Mouse (Mus musculus) hindbrain, embryonic 11.5 days (tissue): ENCODE data around the gene Prmt9. TPM values are rescaled to one million over a fixed set of nuclear protein-coding genes. Genes with fewer than 3 reads are reported as not detected.
A peak's percentile ranks its signal among the peaks of the same experiment; 100 is the strongest.

Experiments used
- ATAC-seq: fragments of 200-750 bp; cut with Nextera tagmentation; 2 replicates; pipeline ENCODE4 v1.8.0; 2017; ENCODE audit warnings: mild to moderate bottlenecking, moderate TSS enrichment, moderate library complexity; ENCODE audit not compliant: low FRiP score
- DNase-seq: peaks from one replicate; pipeline ENCODE4 v3.0.0-alpha.2; 2015; ENCODE audit warnings: low spot score
- H3K27ac ChIP-seq: fragments of 300-500 bp; sonication (generic); 2 replicates; pipeline ENCODE4 v1.5.1; 2014; ENCODE audit warnings: mild to moderate bottlenecking, low read depth, low read length
- H3K27me3 ChIP-seq: fragments of 300-500 bp; sonication (generic); 2 replicates; pipeline ENCODE4 v1.6.1; 2014; ENCODE audit warnings: mild to moderate bottlenecking, low read length, moderate library complexity, mixed read lengths; ENCODE audit not compliant: control insufficient read depth, insufficient read depth
- H3K36me3 ChIP-seq: fragments of 300-500 bp; sonication (generic); 2 replicates; pipeline ENCODE4 v1.6.1; 2014; ENCODE audit warnings: mild to moderate bottlenecking, low read length, moderate library complexity, mixed read lengths; ENCODE audit not compliant: control insufficient read depth, insufficient read depth
- H3K4me1 ChIP-seq: fragments of 300-500 bp; sonication (generic); replicated peaks from 2 replicates; pipeline ENCODE4 v1.6.1; 2014; ENCODE audit warnings: low read length, mixed read lengths; ENCODE audit not compliant: control insufficient read depth, insufficient read depth
- H3K4me2 ChIP-seq: fragments of 300-500 bp; sonication (generic); replicated peaks from 2 replicates; pipeline ENCODE4 v1.6.1; 2014; ENCODE audit warnings: mild to moderate bottlenecking, low read depth, low read length
- H3K4me3 ChIP-seq: fragments of 300-500 bp; sonication (generic); 2 replicates; pipeline ENCODE4 v1.5.1; 2014; ENCODE audit warnings: low read depth, low read length
- H3K9ac ChIP-seq: fragments of 300-500 bp; sonication (generic); 2 replicates; pipeline ENCODE4 v1.6.1; 2014; ENCODE audit warnings: low read depth, low read length
- H3K9me3 ChIP-seq: fragments of 300-500 bp; sonication (generic); 2 replicates; pipeline ENCODE4 v1.6.1; 2016; ENCODE audit warnings: low read length; ENCODE audit not compliant: control insufficient read depth
- WGBS: fragments of 180-500 bp; shearing (Covaris S2); extraction: QIAGEN DNeasy Blood & Tissue Kit; methylation state at CpG from one replicate; pipeline ENCODE4 v1.1.7; 2014; 5-methylcytosine and 5-hydroxymethylcytosine counted together
- polyA plus RNA-seq: library from polyadenylated mRNA; unstranded; fragments of >200 nt; fragmentation: Nextera tagmentation; extraction: Ambion mirVana; gene quantifications from 2 replicates; pipeline ENCODE4 v1.2.1, GENCODE M21; 2014

Prmt9 gene
- polyA plus RNA-seq, 1 experiment from 2014 or later: 22.7 TPM

DNA sequence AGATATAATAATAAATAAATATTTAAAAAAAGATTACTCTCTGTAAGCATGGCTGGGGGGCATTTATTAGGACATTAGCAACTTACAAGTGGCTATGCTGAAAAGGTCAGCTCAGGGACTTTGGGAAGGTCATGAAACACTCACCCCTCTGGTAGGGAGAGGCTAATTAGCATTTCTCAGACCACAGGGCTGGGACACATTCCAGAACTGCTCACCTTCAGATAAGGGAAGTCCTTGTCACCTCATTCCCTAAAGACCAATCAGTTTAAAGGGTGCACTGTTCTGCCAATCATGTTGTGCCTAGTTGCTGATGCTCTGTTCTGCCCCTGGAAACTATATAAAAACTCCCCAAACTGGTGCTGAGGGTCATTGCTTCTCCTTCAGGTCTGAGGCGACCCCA, 10.9 kb upstream of the Prmt9 start:
- Histone ChIP-seq H3K9ac (no peak overlapping the region), H3K9me3 (no peaks in the 10 kb centered on the region), H3K4me1 (no peaks in the 10 kb centered on the region), H3K27ac (no peak overlapping the region), H3K4me3 (no peak overlapping the region), H3K4me2 (no peak overlapping the region), H3K27me3 (no peaks in the 10 kb centered on the region), H3K36me3 (no peaks in the 10 kb centered on the region)
- WGBS: 84% methylated on average over 1 of the region's 1 CpGs
- DNase-seq (no peak), ATAC-seq (no peak)

DNA sequence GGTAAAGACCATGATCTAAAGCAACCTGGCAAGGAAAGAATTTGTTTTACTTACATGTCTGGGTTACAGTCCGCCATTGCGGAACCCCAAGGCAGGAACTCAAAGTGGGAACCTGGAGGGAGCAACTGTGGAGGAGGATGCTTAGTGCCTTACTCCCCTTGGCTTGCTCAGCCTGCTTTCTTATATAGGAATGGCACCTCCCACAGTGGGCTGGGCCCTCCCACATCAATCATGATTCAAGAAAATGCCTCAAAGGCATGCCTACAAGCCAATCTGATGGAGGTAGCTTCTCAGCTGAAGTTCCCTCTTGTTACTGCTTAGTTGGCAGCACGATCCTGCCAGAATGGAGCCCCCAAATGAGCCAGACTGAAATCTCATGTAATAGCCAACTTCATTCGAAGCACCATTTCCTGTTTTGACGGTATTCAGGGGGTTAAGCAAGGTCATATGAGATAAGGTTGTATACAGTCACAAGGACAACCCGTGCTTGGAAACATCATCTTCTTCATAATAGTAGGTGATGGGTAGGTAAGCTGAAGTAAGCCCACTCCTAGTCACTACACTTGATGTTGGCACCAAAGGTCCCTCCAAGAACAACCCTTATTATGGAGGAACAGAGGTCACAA, 5.9 kb upstream of the Prmt9 start:
- ATAC-seq (no peak), DNase-seq (no peak)
- Histone ChIP-seq H3K9ac (no peak overlapping the region), H3K4me2 (no peak overlapping the region), H3K4me1 (no peaks in the 10 kb centered on the region), H3K27me3 (no peaks in the 10 kb centered on the region), H3K36me3 (no peaks in the 10 kb centered on the region), H3K9me3 (no peaks in the 10 kb centered on the region), H3K4me3 (no peak overlapping the region), H3K27ac (no peak overlapping the region)
- 91% methylated on average over 6 of the region's 6 CpGs for WGBS

DNA sequence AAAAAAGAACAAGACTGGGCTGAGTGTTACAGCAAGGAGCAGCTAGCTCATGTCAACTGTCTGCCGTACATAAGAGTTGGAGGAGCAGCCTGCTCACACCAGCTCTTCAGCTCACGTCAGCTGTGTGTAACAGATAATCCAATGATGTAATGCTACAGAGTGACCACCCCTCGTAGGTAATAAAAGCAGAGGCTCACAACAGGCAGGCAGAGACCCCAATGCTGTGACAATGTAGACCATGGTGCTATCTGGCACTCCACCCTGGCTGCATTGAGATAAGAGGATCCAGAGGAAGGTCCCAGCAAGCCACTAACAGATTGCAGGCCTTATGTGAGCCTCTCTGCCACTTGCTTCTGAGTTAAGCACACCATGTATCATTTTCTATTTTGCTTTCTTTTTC, 4.8 kb upstream of the Prmt9 start:
- no peak overlapping the region for H3K9ac ChIP-seq
- no peaks in the 10 kb centered on the region for H3K27me3 ChIP-seq
- H3K4me2 ChIP-seq: no peak overlapping the region
- H3K36me3 ChIP-seq: no peaks in the 10 kb centered on the region
- DNase-seq (no peak), ATAC-seq (no peak)
- no peaks in the 10 kb centered on the region for H3K4me1 ChIP-seq
- H3K4me3 ChIP-seq: no peak overlapping the region
- WGBS: 80% methylated on average over 3 of the region's 3 CpGs
- no peaks in the 10 kb centered on the region for H3K9me3 ChIP-seq
- no peak overlapping the region for H3K27ac ChIP-seq

DNA sequence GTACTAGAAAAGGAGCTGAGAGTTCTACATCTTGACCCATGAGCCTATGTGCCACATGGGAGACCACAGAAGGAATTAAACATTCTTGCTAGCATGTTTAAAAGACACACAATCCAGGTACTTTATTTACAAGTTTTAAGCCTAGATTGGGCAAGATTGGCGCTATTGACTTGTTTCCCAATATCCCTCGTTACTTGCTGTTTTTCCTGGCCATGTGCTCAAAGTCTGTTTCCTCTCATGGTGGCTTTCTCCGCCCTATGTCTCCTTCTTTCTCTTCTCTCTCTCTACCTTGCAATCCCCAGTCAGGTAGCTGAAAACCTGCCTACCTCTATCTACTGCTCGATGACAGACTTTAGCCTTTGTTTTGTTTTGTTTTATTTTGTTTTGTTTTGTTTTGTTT, 3.6 kb upstream of the Prmt9 start:
- ATAC-seq: no peak
- 89% methylated on average over 4 of the region's 4 CpGs for WGBS

DNA sequence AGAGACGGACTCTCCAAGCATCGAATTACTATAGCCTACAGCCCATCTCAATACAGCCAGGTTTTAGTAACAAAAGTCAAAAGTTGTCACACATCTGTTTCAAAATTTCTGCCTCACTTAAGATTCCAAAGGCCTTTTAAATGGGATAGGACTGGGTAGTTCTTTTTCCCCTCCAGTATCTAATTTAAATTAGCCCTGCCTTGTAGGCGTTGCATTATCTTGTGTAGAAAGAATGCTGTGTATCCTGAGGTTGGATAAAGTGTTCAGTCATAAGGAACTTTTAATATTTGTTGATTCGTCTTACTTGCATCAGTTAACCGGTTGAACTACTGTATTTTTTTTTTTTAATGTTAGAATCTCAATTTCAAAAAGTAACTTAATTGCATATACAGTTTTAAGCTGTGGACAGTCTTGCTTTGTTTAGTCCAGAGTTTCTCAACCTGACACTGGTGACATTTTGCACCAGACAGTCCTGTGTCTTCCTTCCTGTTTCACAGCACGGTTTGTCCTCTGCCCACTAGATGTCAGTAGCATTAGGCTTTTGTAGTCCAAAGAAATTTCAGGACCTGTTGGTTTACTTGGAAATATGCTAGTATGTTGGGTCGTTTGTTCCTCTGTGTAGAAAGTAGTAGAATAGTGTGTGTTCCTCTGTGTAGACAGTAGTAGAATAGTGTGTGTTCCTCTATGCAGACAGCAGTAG, 834 bp downstream of the Prmt9 start:
- Histone ChIP-seq H3K27ac (no peak overlapping the region), H3K4me1 (no peaks in the 10 kb centered on the region), H3K4me2 (peak overlapping the region; percentile 59), H3K9me3 (no peaks in the 10 kb centered on the region), H3K36me3 (no peaks in the 10 kb centered on the region), H3K27me3 (no peaks in the 10 kb centered on the region), H3K4me3 (peak overlapping the region; percentile 83), H3K9ac (peak overlapping the region; percentile 88)
- peak; percentile 13; the same call in 1 of the 2 replicates for ATAC-seq
- WGBS: 28% methylated on average over 7 of the region's 7 CpGs
- peak; percentile 36 for DNase-seq

More for the DNA sequence above, 3.6 kb upstream of the Prmt9 start:
- Histone ChIP-seq H3K27me3 (no peaks in the 10 kb centered on the region), H3K9ac (no peak overlapping the region), H3K36me3 (no peaks in the 10 kb centered on the region), H3K4me2 (no peak overlapping the region), H3K4me3 (no peak overlapping the region), H3K4me1 (no peaks in the 10 kb centered on the region), H3K27ac (no peak overlapping the region), H3K9me3 (no peaks in the 10 kb centered on the region)
- DNase-seq: no peak

DNA sequence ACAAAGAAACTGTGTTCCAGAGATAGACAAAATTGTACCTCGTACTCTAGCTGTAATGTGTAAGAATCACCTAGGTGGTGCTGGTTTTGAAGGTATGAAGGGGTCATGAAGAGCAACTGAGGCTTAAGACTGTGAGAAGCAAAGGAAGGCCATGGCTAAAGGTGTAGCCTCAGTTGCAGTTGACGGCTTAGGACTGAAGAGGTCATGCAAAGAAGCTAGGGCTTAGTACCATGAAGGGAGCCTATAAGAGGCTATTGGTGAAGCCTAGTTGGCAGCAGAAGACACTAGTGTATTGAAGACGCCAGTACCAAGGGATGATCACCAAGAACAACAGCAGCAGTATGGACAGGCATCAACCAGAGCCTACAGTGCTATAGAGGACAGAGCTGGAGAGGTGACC, 3.3 kb downstream of the Prmt9 start:
- H3K9me3 ChIP-seq: no peaks in the 10 kb centered on the region
- H3K9ac ChIP-seq: no peak overlapping the region
- H3K4me1 ChIP-seq: no peaks in the 10 kb centered on the region
- no peak for ATAC-seq
- no peak overlapping the region for H3K4me3 ChIP-seq
- no peak overlapping the region for H3K4me2 ChIP-seq
- H3K27ac ChIP-seq: no peak overlapping the region
- DNase-seq: no peak
- WGBS: 93% methylated on average over 3 of the region's 3 CpGs
- no peaks in the 10 kb centered on the region for H3K27me3 ChIP-seq
- H3K36me3 ChIP-seq: peaks cover 4% of the 10 kb centered on the region; the same call in 1 of the 2 replicates

DNA sequence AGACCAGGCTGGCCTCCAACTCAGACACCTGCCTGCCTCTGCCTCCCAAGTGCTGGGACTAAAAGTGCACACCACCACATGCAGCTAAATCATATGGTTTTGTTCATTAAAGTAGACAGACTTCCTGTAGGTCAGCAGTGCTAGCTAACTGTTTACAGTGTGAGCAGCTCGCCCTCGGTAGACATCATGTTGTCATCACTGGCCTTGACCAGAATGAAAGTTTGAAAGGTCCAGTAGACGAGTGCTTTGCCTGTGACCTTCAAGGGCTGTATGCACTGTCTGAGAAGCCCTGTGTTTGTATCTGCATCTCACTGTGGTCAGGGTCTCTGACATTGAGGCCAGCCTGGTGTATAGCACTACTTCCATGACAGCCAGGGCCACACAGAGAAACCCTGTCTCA, 12.2 kb downstream of the Prmt9 start:
- H3K36me3 ChIP-seq: peaks cover 4% of the 10 kb centered on the region; the same call in 1 of the 2 replicates

DNA sequence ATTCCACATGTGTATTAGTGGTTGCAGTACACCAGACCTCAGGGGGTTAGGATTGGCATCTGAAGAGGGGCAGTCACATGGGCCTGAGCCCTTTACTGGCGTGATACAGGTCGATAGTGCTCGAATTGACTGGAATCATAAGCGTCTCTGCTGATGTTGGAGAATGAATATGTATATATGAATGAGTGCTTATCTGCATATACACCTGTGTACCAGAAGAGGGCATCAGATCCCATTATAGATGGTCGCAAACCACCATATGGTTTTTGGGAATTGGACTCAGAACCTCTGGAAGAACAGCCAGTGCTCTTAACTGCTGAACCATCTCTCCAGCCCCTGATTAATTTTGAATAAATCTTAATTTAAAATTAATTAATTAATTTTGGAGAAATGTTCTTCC, 25.0 kb downstream of the Prmt9 start:
- 89% methylated on average over 5 of the region's 5 CpGs for WGBS

More for the DNA sequence above, 12.2 kb downstream of the Prmt9 start:
- 84% methylated on average over 3 of the region's 3 CpGs for WGBS
- Histone ChIP-seq H3K4me1 (no peaks in the 10 kb centered on the region), H3K4me3 (no peak overlapping the region), H3K27ac (no peak overlapping the region), H3K27me3 (no peaks in the 10 kb centered on the region), H3K9me3 (no peaks in the 10 kb centered on the region), H3K4me2 (no peak overlapping the region), H3K9ac (no peak overlapping the region)
- DNase-seq: no peak
- ATAC-seq: no peak

DNA sequence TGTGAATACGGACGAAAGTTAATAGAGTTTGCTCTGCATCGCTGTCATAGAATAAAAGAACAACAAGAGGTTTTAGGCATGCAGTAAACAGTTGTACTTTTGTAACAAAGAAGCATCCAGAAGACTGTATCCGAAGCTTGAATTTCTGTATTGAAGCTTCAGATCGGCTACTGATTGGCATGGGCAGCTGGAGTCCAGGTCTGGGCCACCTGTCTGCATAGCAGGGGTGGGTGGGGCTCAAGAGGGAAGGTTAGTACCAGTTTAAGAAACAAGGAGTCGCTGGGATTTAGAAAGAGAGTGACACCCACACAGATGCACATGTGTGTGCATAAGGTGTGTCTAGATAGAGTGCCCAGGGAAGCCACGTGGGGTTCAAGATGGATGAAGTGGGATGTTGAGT, 28.5 kb downstream of the Prmt9 start:
- Histone ChIP-seq H3K4me3 (no peak overlapping the region), H3K4me1 (no peaks in the 10 kb centered on the region), H3K9me3 (no peaks in the 10 kb centered on the region), H3K27ac (no peak overlapping the region), H3K9ac (no peak overlapping the region), H3K4me2 (no peak overlapping the region), H3K36me3 (no peaks in the 10 kb centered on the region), H3K27me3 (no peaks in the 10 kb centered on the region)
- ATAC-seq (no peak), DNase-seq (no peak)
- 96% methylated on average over 7 of the region's 7 CpGs for WGBS

More for the DNA sequence above, 25.0 kb downstream of the Prmt9 start:
- Histone ChIP-seq H3K36me3 (no peaks in the 10 kb centered on the region), H3K4me2 (no peak overlapping the region), H3K9me3 (no peaks in the 10 kb centered on the region), H3K27me3 (no peaks in the 10 kb centered on the region), H3K9ac (no peak overlapping the region), H3K4me3 (no peak overlapping the region), H3K27ac (no peak overlapping the region), H3K4me1 (no peaks in the 10 kb centered on the region)
- DNase-seq (no peak), ATAC-seq (no peak)
